Mouse (Mus musculus) frontal cortex, postnatal 14 days (tissue): Measurements from ENCODE around the gene Spata4.
"Not testable (repeated sequence)": the region's sequence is repeated elsewhere in the genome, so short reads cannot be mapped to it uniquely, and the experiment has no call there.

Experiments used
- DNase-seq, 2 experiments: peaks; one replicate each; pipeline ENCODE4 v3.0.0; 2022; ENCODE audit warnings: low spot score in 2 of 2

Gene Spata4

GRCm38 (mm10) chr8:54600671-54601251 is at the start of gene Spata4:
Gene Spata4 (plus strand): TSS chr8:54600781.
- DNase-seq = peak in 1 of 2 experiments; percentile 27

GRCm38 (mm10) chr8:54554921-54555320 is 45.7 kb upstream of the Spata4 start:
- DNase-seq = no peak

- DNase-seq = no peak
These were observed 38.4 kb upstream of the Spata4 start for GRCm38 (mm10) chr8:54562137-54562536.

GRCm38 (mm10) chr8:54565181-54565580 is 35.4 kb upstream of the Spata4 start:
- DNase-seq = no peak

- no peak for DNase-seq
These were observed 34.8 kb upstream of the Spata4 start for GRCm38 (mm10) chr8:54565603-54566260.

GRCm38 (mm10) chr8:54567168-54567567 is 33.4 kb upstream of the Spata4 start:
- no peak for DNase-seq

GRCm38 (mm10) chr8:54570618-54571609 is 29.7 kb upstream of the Spata4 start:
- DNase-seq = no peak

- no peak for DNase-seq
These were observed 19.1 kb upstream of the Spata4 start for GRCm38 (mm10) chr8:54581436-54581835.

GRCm38 (mm10) chr8:54582886-54583285 is 17.7 kb upstream of the Spata4 start:
- DNase-seq = no peak

GRCm38 (mm10) chr8:54594634-54595033 is 5.9 kb upstream of the Spata4 start:
- no peak for DNase-seq

GRCm38 (mm10) chr8:54596051-54596450 is 4.5 kb upstream of the Spata4 start:
- DNase-seq = no peak

- DNase-seq = peak in 1 of 2 experiments; percentile 32
These were observed 3.6 kb upstream of the Spata4 start for GRCm38 (mm10) chr8:54596940-54597339.

GRCm38 (mm10) chr8:54597386-54597785 is 3.2 kb upstream of the Spata4 start:
- DNase-seq = no peak

- no peak for DNase-seq
These were observed 2.9 kb downstream of the Spata4 start for GRCm38 (mm10) chr8:54603440-54603839.

GRCm38 (mm10) chr8:54609336-54609735 is 8.8 kb downstream of the Spata4 start:
- DNase-seq = no peak

GRCm38 (mm10) chr8:54610238-54610637 is 9.7 kb downstream of the Spata4 start:
- no peak for DNase-seq

- not testable (repeated sequence) for DNase-seq
These were observed 16.1 kb downstream of the Spata4 start for GRCm38 (mm10) chr8:54616710-54617109.

GRCm38 (mm10) chr8:54638634-54639033 is 38.1 kb downstream of the Spata4 start:
- DNase-seq = no peak
